Mouse (Mus musculus) lung, postnatal 0 days (tissue): ENCODE measurements around the gene Ninj1.

Experiments
- CTCF ChIP-seq: IDR thresholded peaks from 2 replicates; pipeline ENCODE4 v1.5.1; 2016; ENCODE audit warnings: antibody characterized with exemption, mild to moderate bottlenecking
- EP300 ChIP-seq: IDR thresholded peaks from 2 replicates; pipeline ENCODE4 v1.6.1; 2016; ENCODE audit warnings: antibody characterized with exemption, mild to moderate bottlenecking, control low read depth

GRCm38 (mm10) chr13:49224314-49224713 lies 37.0 kb downstream of the Ninj1 start:
- TF ChIP-seq EP300 = no peak
- TF ChIP-seq CTCF = no peak
